ENCODE assay signal across 9 mouse cellular contexts in the genomic region with DNA sequence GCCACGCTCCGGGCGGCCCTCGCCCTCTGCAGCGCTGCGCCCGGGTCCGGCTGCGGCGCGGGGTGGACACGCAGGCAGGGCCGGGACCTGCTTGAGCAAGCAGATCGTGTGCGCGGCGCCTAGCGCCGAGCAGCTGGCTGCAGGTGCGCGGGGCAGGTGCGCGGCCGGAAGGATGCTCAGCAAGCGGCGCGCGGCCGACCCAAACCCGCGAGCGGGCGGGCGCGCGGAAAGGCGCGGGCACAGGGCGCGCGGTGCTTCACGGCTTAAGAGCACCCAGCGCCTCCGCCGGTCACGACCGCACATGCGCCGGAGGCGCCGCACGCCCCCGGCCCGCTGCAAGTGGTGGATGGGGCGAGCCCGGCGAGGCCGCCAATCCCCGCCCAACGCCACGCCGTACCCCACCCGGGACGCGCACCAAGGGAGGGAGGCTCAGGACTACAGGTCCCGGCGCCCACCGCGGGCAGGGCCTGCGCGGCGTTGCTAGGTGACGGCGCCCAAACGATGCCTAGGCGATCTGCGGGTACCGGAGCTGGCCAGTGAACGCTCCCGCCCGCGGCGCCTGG. TPM values are rescaled to one million over a fixed set of nuclear protein-coding genes. Genes with fewer than 3 reads are reported as not detected.
A peak's percentile ranks its signal among the peaks of the same experiment; 100 is the strongest.
DNase-seq lines count a peak whose midpoint lies in the region; ATAC-seq and TF ChIP-seq lines count a peak whose summit lies in the region.
"Had no signal": no experiment of that assay in that cellular context is flagged by ENCODE, and none has a peak within 500 bp of the region (broad histone marks: within the 10 kb centered on the region; RNA-seq: fewer than 3 reads in every experiment).

A gene (minus strand): TSS at position 296 of the 563 bp plus-strand sequence.
A gene (plus strand): TSS at position 447 of the 563 bp plus-strand sequence.

- ATAC-seq in forebrain, embryonic 14.5 days: peak; percentile 99
- ATAC-seq in liver, postnatal 0 days: 0 out of 2 replicates have a peak, but pooled peaks have one; percentile 35

- H3K27ac ChIP-seq in forebrain, embryonic 14.5 days (ENCODE audit: low read depth, low read length): no peak within 1 kb of the TSS
- H3K27ac ChIP-seq in liver, postnatal 0 days (ENCODE audit: low read depth): no peak within 1 kb of the TSS
- H3K27ac ChIP-seq in olfactory bulb, adult 2 months (ENCODE audit: insufficient read depth, low read depth, low read length): peak within 1 kb of the TSS; percentile 47

- peak within 1 kb of the TSS; percentile 71 for H3K9ac ChIP-seq in forebrain, embryonic 14.5 days (ENCODE audit: low read length)
- H3K9ac ChIP-seq in liver, postnatal 0 days (replicated peaks): no peak within 1 kb of the TSS

- peaks cover 30% of the 10 kb centered on the region for H3K27me3 ChIP-seq in forebrain, embryonic 14.5 days (replicated peaks; ENCODE audit: control insufficient read depth, insufficient read depth, low read length)
- peaks cover 45% of the 10 kb centered on the region for H3K27me3 ChIP-seq in liver, postnatal 0 days (ENCODE audit: insufficient read depth, low read length)

- H3K4me2 ChIP-seq in forebrain, embryonic 14.5 days (ENCODE audit: low read length): peak within 1 kb of the TSS; percentile 88
- H3K4me2 ChIP-seq in liver, postnatal 0 days (ENCODE audit: low read depth, low read length): peak within 1 kb of the TSS; percentile 71

- H3K9me3 ChIP-seq in forebrain, embryonic 14.5 days (replicated peaks; ENCODE audit: control insufficient read depth, low read length): no peaks in the 10 kb centered on the region
- no peaks in the 10 kb centered on the region for H3K9me3 ChIP-seq in liver, postnatal 0 days (ENCODE audit: low read length)

- intact Hi-C loops in heart, postnatal 25 days (cut with DNase I): no loop called here

- peaks cover 7% of the 10 kb centered on the region; the same call in 1 of the 2 replicates for H3K4me1 ChIP-seq in forebrain, embryonic 14.5 days (ENCODE audit: control insufficient read depth, insufficient read depth, low read length)
- peaks cover 6% of the 10 kb centered on the region for H3K4me1 ChIP-seq in liver, postnatal 0 days (ENCODE audit: insufficient read depth)
- peaks cover 10% of the 10 kb centered on the region for H3K4me1 ChIP-seq in olfactory bulb, adult 2 months (ENCODE audit: control insufficient read depth, insufficient read depth, low read length)

- WGBS in forebrain, embryonic 14.5 days: under 1% methylated on average over 80 of the region's 83 CpGs
- under 1% methylated on average over 62 of the region's 83 CpGs for WGBS in liver, postnatal 0 days (ENCODE audit: insufficient replicate concordance)
- WGBS in olfactory bulb, adult 2 months: under 1% methylated on average over 82 of the region's 83 CpGs

- peak; percentile 54 for DNase-seq in CD4-positive, CD25-positive, alpha-beta regulatory T cell, adult 2 months (ENCODE audit: low read depth, low spot score)
- peak; percentile 54 for DNase-seq in c-Kit-positive CD71-negative TER-119-negative erythroid progenitor cells, embryonic 14.5 days (ENCODE audit: low read depth)
- peak; percentile 96 for DNase-seq in forebrain, embryonic 14.5 days (ENCODE audit: low spot score)
- peak; percentile 67 for DNase-seq in heart, postnatal 25 days (ENCODE audit: low spot score)
- peak; percentile 97 to 98 for DNase-seq in layer of hippocampus, adult 18-20 months (ENCODE audit: low spot score in 2 of 2)
- DNase-seq in liver, postnatal 0 days: peak; percentile 40
- peak; percentile 79 for DNase-seq in thymus, postnatal 0 days (ENCODE audit: low spot score)

- no peak for TF ChIP-seq CTCF in liver, postnatal 0 days (IDR thresholded peaks at IDR 0.05; ENCODE audit: low read depth)
- TF ChIP-seq CTCF in olfactory bulb, adult 2 months (IDR thresholded peaks at IDR 0.05; ENCODE audit: insufficient read depth, low read depth, low read length): no peak

- peak; percentile 92 for TF ChIP-seq POLR2A in olfactory bulb, adult 2 months (IDR thresholded peaks at IDR 0.05; ENCODE audit: insufficient read depth, low read depth, low read length)

- no peak for TF ChIP-seq EP300 in liver, postnatal 0 days (IDR thresholded peaks at IDR 0.05; ENCODE audit: low read depth)

- peak within 1 kb of the TSS; percentile 70 for H3K4me3 ChIP-seq in forebrain, embryonic 14.5 days (ENCODE audit: low read depth, low read length)
- peak within 1 kb of the TSS; percentile 42 for H3K4me3 ChIP-seq in liver, postnatal 0 days (ENCODE audit: low read depth, low read length)
- H3K4me3 ChIP-seq in olfactory bulb, adult 2 months (ENCODE audit: insufficient read depth, low read depth, low read length): peak within 1 kb of the TSS; percentile 64

- H3K36me3 ChIP-seq in forebrain, embryonic 14.5 days (ENCODE audit: control insufficient read depth, insufficient read depth, low read length): no peaks in the 10 kb centered on the region
- H3K36me3 ChIP-seq in liver, postnatal 0 days (replicated peaks; ENCODE audit: insufficient read depth, low read length): no peaks in the 10 kb centered on the region

RNA-seq across cellular contexts. Expression of the first gene that starts in this region (rescaled TPM):
- 1.4 and 2.2 TPM in 2 replicates for polyA plus RNA-seq in forebrain, embryonic 14.5 days (2014; fragmentation: Nextera tagmentation; extraction: Ambion mirVana)
- under 1 TPM; 0.36 to 0.60 TPM for total RNA-seq in heart, postnatal 25 days (2021)
- 10 to 100 TPM; 30.8 to 32.0 TPM for total RNA-seq in layer of hippocampus, adult 18-20 months (2021)
- 0.02 and 0.14 TPM in 2 replicates for polyA plus RNA-seq in liver, postnatal 0 days (2015; fragmentation: Nextera tagmentation; extraction: Ambion mirVana)
- polyA plus RNA-seq in olfactory bulb, adult 2 months (2012; ENCODE audit: insufficient read depth, insufficient read length, low replicate concordance, missing spikeins): not detected in 2 replicates
- polyA plus RNA-seq in thymus, postnatal 0 days (2015; fragmentation: Nextera tagmentation; extraction: Ambion mirVana): 10.0 and 12.7 TPM in 2 replicates

RNA-seq across cellular contexts. Expression of the second gene that starts in this region (rescaled TPM):
- polyA plus RNA-seq in forebrain, embryonic 14.5 days (2014; fragmentation: Nextera tagmentation; extraction: Ambion mirVana): 0.10 TPM in 1 of 2 replicates, not detected in the other
- not detected for total RNA-seq in heart, postnatal 25 days (2021)
- total RNA-seq in layer of hippocampus, adult 18-20 months (2021): under 1 TPM; 0.36 to 0.42 TPM
- polyA plus RNA-seq in liver, postnatal 0 days (2015; fragmentation: Nextera tagmentation; extraction: Ambion mirVana): not detected in 2 replicates
- polyA plus RNA-seq in olfactory bulb, adult 2 months (2012; ENCODE audit: insufficient read depth, insufficient read length, low replicate concordance, missing spikeins): not detected in 2 replicates
- polyA plus RNA-seq in thymus, postnatal 0 days (2015; fragmentation: Nextera tagmentation; extraction: Ambion mirVana): not detected in 2 replicates
- total RNA-seq: MEL had no signal

Comparison
In these comparisons a context has a peak if more than half of its experiments do, and no peak if none do; other contexts are left out.
1. RNA of the first gene that starts in this region (total RNA-seq): 30.8 to 32.0 TPM in layer of hippocampus, adult 18-20 months; 0.36 to 0.60 TPM in heart, postnatal 25 days; every median in the first group is over 10 times any median in the second.
2. Peak in DNase-seq in heart, postnatal 25 days; RNA of the genes that start here not detected or under 1 TPM.
3. Peak in DNase-seq, ATAC-seq, H3K4me3 ChIP-seq and H3K4me2 ChIP-seq in liver, postnatal 0 days; RNA of the genes that start here not detected or under 1 TPM.
4. DNase-seq: peak in every context shown above with its lines; median percentile 98 in layer of hippocampus, adult 18-20 months; 96 in forebrain, embryonic 14.5 days; 79 in thymus, postnatal 0 days; 67 in heart, postnatal 25 days; 54 in CD4-positive, CD25-positive, alpha-beta regulatory T cell, adult 2 months; 54 in c-Kit-positive CD71-negative TER-119-negative erythroid progenitor cells, embryonic 14.5 days; 40 in liver, postnatal 0 days.
5. Peak in every context shown above with its lines, with median percentiles within 50 percentile points of each other: H3K4me3 ChIP-seq.